Mouse (Mus musculus) liver, postnatal 0 days (tissue): ENCODE data around the gene Mmp13.

Experiments used
- CTCF ChIP-seq: sonication (generic); IDR thresholded peaks from 2 replicates; pipeline ENCODE4 v1.5.1; 2016; ENCODE audit warnings: antibody characterized with exemption, low read depth
- EP300 ChIP-seq: IDR thresholded peaks from 2 replicates; pipeline ENCODE4 v1.6.1; 2016; ENCODE audit warnings: antibody characterized with exemption, low read depth, mild to moderate bottlenecking

DNA sequence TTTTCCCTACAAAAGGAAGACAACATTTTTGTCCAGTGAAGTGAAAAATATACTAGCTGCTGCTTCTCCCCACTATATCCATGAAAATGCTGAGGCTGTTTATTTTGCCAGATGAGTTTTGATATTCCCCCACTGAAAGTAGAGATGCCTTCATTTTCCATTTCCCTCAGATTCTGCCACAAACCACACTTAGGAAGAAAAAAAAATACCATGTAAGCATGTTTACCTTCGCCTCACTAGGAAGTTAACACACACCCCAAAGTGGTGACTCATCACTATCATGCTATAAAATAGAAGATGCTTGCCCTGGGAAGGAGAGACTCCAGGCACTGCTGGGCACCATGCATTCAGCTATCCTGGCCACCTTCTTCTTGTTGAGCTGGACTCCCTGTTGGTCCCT is at the start of gene Mmp13:
- no peak for TF ChIP-seq CTCF
- TF ChIP-seq EP300, result no peak
